Mouse (Mus musculus): Measurements from ENCODE around the gene Etl4. TPM values are rescaled to one million over a fixed set of nuclear protein-coding genes. Genes with fewer than 3 reads are reported as not detected.

The Etl4 gene
- polyA plus RNA-seq, 1 experiment from 2014 or later, result 5.9 TPM

- Histone ChIP-seq H3K36me3 (no peaks in the 10 kb centered on the region), H3K27ac (no peak overlapping the region), H3K4me3 (no peak overlapping the region), H3K27me3 (replicated peaks) (no peaks in the 10 kb centered on the region), H3K9me3 (replicated peaks) (no peaks in the 10 kb centered on the region), H3K4me1 (no peaks in the 10 kb centered on the region), H3K4me2 (no peak overlapping the region), H3K9ac (no peak overlapping the region)
- no peak for ATAC-seq
- 67% methylated on average over 6 of the region's 6 CpGs for WGBS (ENCODE audit: insufficient replicate concordance)
Measured at GRCm38 (mm10) chr2:20603536-20603935, 694.0 kb downstream of the Etl4 start.

DNA sequence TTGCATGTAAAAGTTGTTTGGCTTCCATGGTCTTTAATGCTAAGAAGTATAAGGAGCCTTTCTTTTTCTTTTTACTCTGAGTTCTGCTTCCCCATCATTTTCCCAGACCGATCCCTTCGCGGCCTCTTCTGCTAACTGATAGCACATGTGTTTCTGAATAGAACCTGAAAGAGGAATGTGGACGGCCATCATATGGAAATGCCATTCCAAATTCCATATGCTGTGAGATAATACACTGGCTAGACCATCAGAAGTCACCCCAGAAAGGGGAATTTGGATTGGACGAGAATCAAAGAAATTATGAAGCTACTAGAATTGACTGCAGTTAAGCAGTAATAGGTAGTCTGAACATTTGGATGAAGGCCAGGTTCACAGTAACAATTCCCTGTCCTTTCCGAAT, 694.4 kb downstream of the Etl4 start:
- Histone ChIP-seq H3K4me1 (no peaks in the 10 kb centered on the region), H3K27ac (no peak overlapping the region), H3K27me3 (replicated peaks) (no peaks in the 10 kb centered on the region), H3K36me3 (no peaks in the 10 kb centered on the region), H3K9me3 (replicated peaks) (no peaks in the 10 kb centered on the region), H3K4me3 (no peak overlapping the region), H3K9ac (no peak overlapping the region), H3K4me2 (no peak overlapping the region)
- ATAC-seq, result no peak
- 72% methylated on average over 6 of the region's 6 CpGs for WGBS (ENCODE audit: insufficient replicate concordance)

GRCm38 (mm10) chr2:20609203-20609602, 699.6 kb downstream of the Etl4 start:
- Histone ChIP-seq H3K4me1 (no peaks in the 10 kb centered on the region), H3K9ac (no peak overlapping the region), H3K36me3 (no peaks in the 10 kb centered on the region), H3K9me3 (replicated peaks) (no peaks in the 10 kb centered on the region), H3K27ac (no peak overlapping the region), H3K27me3 (replicated peaks) (no peaks in the 10 kb centered on the region), H3K4me3 (no peak overlapping the region), H3K4me2 (no peak overlapping the region)
- ATAC-seq, result no peak
- WGBS (ENCODE audit: insufficient replicate concordance), result 71% methylated on average over 8 of the region's 8 CpGs

GRCm38 (mm10) chr2:20615948-20616347, 706.4 kb downstream of the Etl4 start:
- WGBS (ENCODE audit: insufficient replicate concordance), result 58% methylated on average over 1 of the region's 1 CpGs
- ATAC-seq, result no peak
- H3K9me3 ChIP-seq (replicated peaks), result no peaks in the 10 kb centered on the region
- no peak overlapping the region for H3K4me2 ChIP-seq
- H3K36me3 ChIP-seq, result no peaks in the 10 kb centered on the region
- H3K27ac ChIP-seq, result no peak overlapping the region
- H3K27me3 ChIP-seq (replicated peaks), result no peaks in the 10 kb centered on the region
- H3K4me1 ChIP-seq, result no peaks in the 10 kb centered on the region
- H3K4me3 ChIP-seq, result no peak overlapping the region
- H3K9ac ChIP-seq, result no peak overlapping the region

DNA sequence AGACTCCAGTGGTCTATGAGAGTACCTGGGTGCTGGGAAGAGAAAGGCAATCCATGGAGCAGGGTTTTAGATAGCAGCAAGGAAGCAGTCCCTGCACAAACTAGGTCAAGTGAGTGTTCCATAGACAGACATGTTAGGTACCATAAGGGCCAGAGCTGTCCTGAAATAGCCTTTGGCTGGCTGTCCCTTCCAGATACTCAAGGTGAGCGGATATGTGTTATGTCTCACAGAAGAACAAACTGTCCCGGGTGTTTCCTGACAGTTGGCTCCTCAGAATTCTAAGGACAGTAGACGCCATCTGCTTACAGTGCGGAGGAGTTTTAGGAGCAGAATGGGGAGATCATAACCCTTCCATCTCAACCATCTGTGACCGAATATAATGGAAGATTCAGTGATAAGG, 708.8 kb downstream of the Etl4 start:
- Histone ChIP-seq H3K36me3 (no peaks in the 10 kb centered on the region), H3K4me1 (no peaks in the 10 kb centered on the region), H3K4me3 (no peak overlapping the region), H3K27ac (no peak overlapping the region), H3K4me2 (no peak overlapping the region), H3K9ac (no peak overlapping the region), H3K27me3 (replicated peaks) (no peaks in the 10 kb centered on the region), H3K9me3 (replicated peaks) (no peaks in the 10 kb centered on the region)
- WGBS (ENCODE audit: insufficient replicate concordance), result 72% methylated on average over 5 of the region's 5 CpGs
- ATAC-seq, result no peak

GRCm38 (mm10) chr2:20619881-20620280, 710.3 kb downstream of the Etl4 start:
- 55% methylated on average over 5 of the region's 5 CpGs for WGBS (ENCODE audit: insufficient replicate concordance)
- no peak for ATAC-seq
- H3K9ac ChIP-seq, result no peak overlapping the region
- no peak overlapping the region for H3K4me2 ChIP-seq
- no peaks in the 10 kb centered on the region for H3K27me3 ChIP-seq (replicated peaks)
- no peaks in the 10 kb centered on the region for H3K9me3 ChIP-seq (replicated peaks)
- H3K4me1 ChIP-seq, result no peaks in the 10 kb centered on the region
- H3K4me3 ChIP-seq, result no peak overlapping the region
- no peaks in the 10 kb centered on the region for H3K36me3 ChIP-seq
- H3K27ac ChIP-seq, result no peak overlapping the region

- ATAC-seq, result no peak
- Histone ChIP-seq H3K4me1 (no peaks in the 10 kb centered on the region), H3K27me3 (replicated peaks) (no peaks in the 10 kb centered on the region), H3K4me3 (no peak overlapping the region), H3K4me2 (no peak overlapping the region), H3K27ac (no peak overlapping the region), H3K36me3 (no peaks in the 10 kb centered on the region), H3K9me3 (replicated peaks) (no peaks in the 10 kb centered on the region), H3K9ac (no peak overlapping the region)
- 78% methylated on average over 8 of the region's 8 CpGs for WGBS (ENCODE audit: insufficient replicate concordance)
Measured at GRCm38 (mm10) chr2:20629156-20629712, 719.7 kb downstream of the Etl4 start.

- no peaks in the 10 kb centered on the region for H3K27me3 ChIP-seq (replicated peaks)
- H3K4me1 ChIP-seq, result no peaks in the 10 kb centered on the region
- H3K36me3 ChIP-seq, result no peaks in the 10 kb centered on the region
- no peak overlapping the region for H3K4me2 ChIP-seq
- H3K27ac ChIP-seq, result no peak overlapping the region
- H3K4me3 ChIP-seq, result no peak overlapping the region
- no peak overlapping the region for H3K9ac ChIP-seq
- no peak for ATAC-seq
- H3K9me3 ChIP-seq (replicated peaks), result no peaks in the 10 kb centered on the region
- 74% methylated on average over 3 of the region's 3 CpGs for WGBS (ENCODE audit: insufficient replicate concordance)
Measured at GRCm38 (mm10) chr2:20638604-20639003, 729.0 kb downstream of the Etl4 start.

GRCm38 (mm10) chr2:20639721-20640120, 730.1 kb downstream of the Etl4 start:
- no peak overlapping the region for H3K4me2 ChIP-seq
- H3K9me3 ChIP-seq (replicated peaks), result no peaks in the 10 kb centered on the region
- H3K36me3 ChIP-seq, result no peaks in the 10 kb centered on the region
- H3K27ac ChIP-seq, result no peak overlapping the region
- 73% methylated on average over 2 of the region's 2 CpGs for WGBS (ENCODE audit: insufficient replicate concordance)
- H3K4me3 ChIP-seq, result no peak overlapping the region
- ATAC-seq, result no peak
- no peak overlapping the region for H3K9ac ChIP-seq
- no peaks in the 10 kb centered on the region for H3K27me3 ChIP-seq (replicated peaks)
- H3K4me1 ChIP-seq, result no peaks in the 10 kb centered on the region

GRCm38 (mm10) chr2:20642818-20643217, 733.2 kb downstream of the Etl4 start:
- Histone ChIP-seq H3K27ac (no peak overlapping the region), H3K9me3 (replicated peaks) (no peaks in the 10 kb centered on the region), H3K36me3 (no peaks in the 10 kb centered on the region), H3K4me1 (no peaks in the 10 kb centered on the region), H3K4me3 (no peak overlapping the region), H3K9ac (no peak overlapping the region), H3K27me3 (replicated peaks) (no peaks in the 10 kb centered on the region), H3K4me2 (no peak overlapping the region)
- WGBS (ENCODE audit: insufficient replicate concordance), result 65% methylated on average over 9 of the region's 9 CpGs
- ATAC-seq, result no peak

- H3K27ac ChIP-seq, result no peak overlapping the region
- no peaks in the 10 kb centered on the region for H3K27me3 ChIP-seq (replicated peaks)
- no peaks in the 10 kb centered on the region for H3K4me1 ChIP-seq
- H3K9ac ChIP-seq, result no peak overlapping the region
- ATAC-seq, result no peak
- H3K9me3 ChIP-seq (replicated peaks), result no peaks in the 10 kb centered on the region
- H3K4me3 ChIP-seq, result no peak overlapping the region
- 16% methylated on average over 4 of the region's 4 CpGs for whole genome bisulfite sequencing (ENCODE audit: insufficient replicate concordance)
- no peak overlapping the region for H3K4me2 ChIP-seq
- no peaks in the 10 kb centered on the region for H3K36me3 ChIP-seq
Measured at GRCm38 (mm10) chr2:20649817-20650216, 740.2 kb downstream of the Etl4 start.

- Histone ChIP-seq H3K27me3 (replicated peaks) (no peaks in the 10 kb centered on the region), H3K9ac (no peak overlapping the region), H3K4me2 (no peak overlapping the region), H3K9me3 (replicated peaks) (no peaks in the 10 kb centered on the region), H3K4me1 (no peaks in the 10 kb centered on the region), H3K27ac (no peak overlapping the region), H3K36me3 (no peaks in the 10 kb centered on the region), H3K4me3 (no peak overlapping the region)
- ATAC-seq, result no peak
Measured at GRCm38 (mm10) chr2:20653116-20653515, 743.5 kb downstream of the Etl4 start.

- Histone ChIP-seq H3K9me3 (replicated peaks) (no peaks in the 10 kb centered on the region), H3K36me3 (no peaks in the 10 kb centered on the region), H3K4me1 (no peaks in the 10 kb centered on the region), H3K9ac (no peak overlapping the region), H3K4me3 (no peak overlapping the region), H3K27me3 (replicated peaks) (no peaks in the 10 kb centered on the region), H3K4me2 (no peak overlapping the region), H3K27ac (no peak overlapping the region)
- ATAC-seq, result no peak
- WGBS (ENCODE audit: insufficient replicate concordance), result 71% methylated on average over 8 of the region's 8 CpGs
Measured at GRCm38 (mm10) chr2:20654058-20654457, 744.5 kb downstream of the Etl4 start.
